Mouse (Mus musculus) forebrain, postnatal 0 days (tissue): ENCODE measurements around the gene Glb1l. TPM values are rescaled to one million over a fixed set of nuclear protein-coding genes. Genes with fewer than 3 reads are reported as not detected.

Experiments
- ATAC-seq: fragments of 200-750 bp; cut with Nextera tagmentation; 2 replicates; pipeline ENCODE4 v1.8.0; 2017; ENCODE audit warnings: mild to moderate bottlenecking, moderate library complexity
- DNase-seq: peaks from one replicate; pipeline ENCODE4 v3.0.0-alpha.2; 2015
- H3K27ac ChIP-seq: fragments of 300-500 bp; sonication (generic); 2 replicates; pipeline ENCODE4 v1.5.1; 2014; ENCODE audit warnings: low read depth, mild to moderate bottlenecking, antibody characterized with exemption, low read length, moderate library complexity, mixed read lengths
- H3K27me3 ChIP-seq: fragments of 300-500 bp; sonication (generic); 2 replicates; pipeline ENCODE4 v1.6.1; 2014; ENCODE audit warnings: mild to moderate bottlenecking, low read length, mixed read lengths; ENCODE audit not compliant: insufficient read depth
- H3K36me3 ChIP-seq: fragments of 300-500 bp; sonication (generic); 2 replicates; pipeline ENCODE4 v1.6.1; 2014; ENCODE audit warnings: mild to moderate bottlenecking, moderate library complexity; ENCODE audit not compliant: insufficient read depth
- H3K4me1 ChIP-seq: fragments of 300-500 bp; sonication (generic); 2 replicates; pipeline ENCODE4 v1.6.1; 2014; ENCODE audit warnings: antibody characterized with exemption; ENCODE audit not compliant: insufficient read depth
- H3K4me2 ChIP-seq: fragments of 300-500 bp; sonication (generic); 2 replicates; pipeline ENCODE4 v1.6.1; 2014; ENCODE audit warnings: low read depth, mild to moderate bottlenecking, moderate library complexity
- H3K4me3 ChIP-seq: fragments of 300-500 bp; sonication (generic); 2 replicates; pipeline ENCODE4 v1.5.1; 2014; ENCODE audit warnings: low read depth, low read length, mixed read lengths
- H3K9ac ChIP-seq: fragments of 300-500 bp; sonication (generic); 2 replicates; pipeline ENCODE4 v1.6.1; 2014; ENCODE audit warnings: mild to moderate bottlenecking
- H3K9me3 ChIP-seq: fragments of 300-500 bp; sonication (generic); 2 replicates; pipeline ENCODE4 v1.6.1; 2016; ENCODE audit warnings: low read length
- CTCF ChIP-seq: sonication (generic); IDR thresholded peaks from 2 replicates; pipeline ENCODE4 v1.5.1; 2016; ENCODE audit warnings: antibody characterized with exemption, control low read depth, low read depth
- WGBS: fragments of 180-500 bp; shearing (Covaris S2); extraction: QIAGEN DNeasy Blood & Tissue Kit; methylation state at CpG from one replicate; pipeline ENCODE4 v1.1.7; 2014; 5-methylcytosine and 5-hydroxymethylcytosine counted together
- polyA plus RNA-seq: library from polyadenylated mRNA; unstranded; fragments of >200 nt; fragmentation: Nextera tagmentation; extraction: Ambion mirVana; gene quantifications from 2 replicates; pipeline ENCODE4 v1.2.1, GENCODE M21; 2015
- total RNA-seq: library from RNA; depleted of rRNA; stranded (reverse); fragments of >200 nt; gene quantifications from 2 replicates; pipeline ENCODE4 v1.2.3, GENCODE M21; 2014

The Glb1l gene
- total and polyA plus RNA-seq, 2 experiments from 2014 or later, result 12.4 to 15.0 TPM

GRCm38 (mm10) chr1:75230335-75230994 lies 19.9 kb upstream of the Glb1l start:
- Histone ChIP-seq H3K4me3 (no peak overlapping the region), H3K36me3 (no peaks in the 10 kb centered on the region), H3K27me3 (no peaks in the 10 kb centered on the region), H3K9ac (no peak overlapping the region), H3K4me1 (no peaks in the 10 kb centered on the region), H3K4me2 (no peak overlapping the region), H3K9me3 (no peaks in the 10 kb centered on the region), H3K27ac (no peak overlapping the region)
- TF ChIP-seq CTCF, result no peak
- ATAC-seq (no peak), DNase-seq (no peak)
- 84% methylated on average over 7 of the region's 7 CpGs for WGBS

DNA sequence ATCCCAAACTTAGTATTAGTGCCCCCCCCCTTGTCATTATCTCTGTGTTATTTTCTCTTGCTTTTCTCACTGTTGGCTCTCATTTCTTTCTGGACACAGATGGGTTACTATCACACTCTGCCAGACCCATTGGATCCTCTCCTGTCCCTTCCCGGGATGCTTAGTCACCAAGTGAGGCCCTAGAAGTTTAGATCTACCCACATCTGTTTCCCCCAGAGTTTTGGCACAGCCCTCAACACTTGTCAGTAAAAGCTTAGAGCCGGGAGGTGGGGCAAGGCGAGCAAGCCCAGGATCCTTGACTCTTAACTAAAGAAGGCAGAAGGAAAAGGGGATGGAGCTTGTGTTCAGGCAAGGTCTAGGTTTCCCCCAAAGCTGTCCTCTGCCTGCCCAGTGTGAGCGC lies 18.5 kb upstream of the Glb1l start:
- no peak for TF ChIP-seq CTCF
- 79% methylated on average over 4 of the region's 4 CpGs for WGBS
- Histone ChIP-seq H3K9me3 (no peaks in the 10 kb centered on the region), H3K4me2 (no peak overlapping the region), H3K9ac (no peak overlapping the region), H3K27me3 (no peaks in the 10 kb centered on the region), H3K4me1 (no peaks in the 10 kb centered on the region), H3K36me3 (no peaks in the 10 kb centered on the region), H3K27ac (no peak overlapping the region), H3K4me3 (no peak overlapping the region)
- ATAC-seq, result no peak
- DNase-seq, result no peak

DNA sequence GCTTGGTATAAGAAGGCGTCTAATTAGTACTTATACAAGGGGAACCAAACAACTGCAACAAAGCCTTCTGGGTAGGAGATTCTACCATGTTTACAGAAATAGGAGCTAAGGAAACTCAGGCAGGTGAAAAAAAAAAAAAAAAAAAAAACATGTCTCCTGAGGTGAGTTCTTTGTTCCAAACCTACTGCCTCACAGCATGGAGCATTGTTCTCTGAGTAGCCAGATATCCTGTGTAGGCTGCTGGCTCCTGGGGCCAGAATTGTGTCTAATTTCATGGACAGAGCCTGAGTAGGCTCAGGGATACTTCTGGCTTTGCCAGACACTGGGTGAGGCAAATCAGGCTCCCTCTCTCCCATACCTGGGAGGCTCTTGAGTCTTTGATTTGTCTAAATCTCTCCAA lies 17.0 kb upstream of the Glb1l start:
- Histone ChIP-seq H3K4me2 (no peak overlapping the region), H3K36me3 (no peaks in the 10 kb centered on the region), H3K9me3 (no peaks in the 10 kb centered on the region), H3K27ac (no peak overlapping the region), H3K4me3 (no peak overlapping the region), H3K27me3 (no peaks in the 10 kb centered on the region), H3K9ac (no peak overlapping the region), H3K4me1 (no peaks in the 10 kb centered on the region)
- no peak for DNase-seq
- TF ChIP-seq CTCF, result no peak
- no peak for ATAC-seq
- 71% methylated on average over 1 of the region's 1 CpGs for WGBS

- Histone ChIP-seq H3K4me1 (no peaks in the 10 kb centered on the region), H3K4me3 (no peak overlapping the region), H3K36me3 (no peaks in the 10 kb centered on the region), H3K9ac (no peak overlapping the region), H3K27ac (no peak overlapping the region), H3K4me2 (no peak overlapping the region), H3K9me3 (no peaks in the 10 kb centered on the region), H3K27me3 (peaks cover 5% of the 10 kb centered on the region; the same call in 1 of the 2 replicates)
- 64% methylated on average over 2 of the region's 2 CpGs for WGBS
- DNase-seq (no peak), ATAC-seq (no peak)
- no peak for TF ChIP-seq CTCF
These were observed 15.5 kb upstream of the Glb1l start for GRCm38 (mm10) chr1:75226138-75226537.

DNA sequence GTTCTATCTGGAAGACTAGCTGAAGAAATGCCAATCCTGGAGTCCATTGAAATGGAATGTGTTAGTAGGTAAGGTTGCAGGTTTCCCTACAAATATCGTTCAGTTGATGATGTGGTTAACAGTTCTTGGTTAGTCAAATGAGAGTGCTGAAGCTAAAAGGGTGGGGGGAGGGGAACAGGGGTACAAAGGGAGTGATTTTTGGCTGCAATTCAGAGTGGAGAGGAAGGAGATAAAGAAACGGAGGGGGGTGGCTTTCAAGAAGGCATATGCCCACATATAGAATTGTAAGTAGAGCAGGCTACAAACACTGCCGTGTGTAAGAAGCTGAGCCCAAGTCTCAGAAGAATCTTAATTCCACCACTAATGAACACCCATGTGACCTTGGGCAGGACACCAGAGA lies 14.9 kb upstream of the Glb1l start:
- Histone ChIP-seq H3K36me3 (no peaks in the 10 kb centered on the region), H3K9ac (no peak overlapping the region), H3K4me3 (no peak overlapping the region), H3K27ac (no peak overlapping the region), H3K27me3 (peaks cover 11% of the 10 kb centered on the region), H3K9me3 (no peaks in the 10 kb centered on the region), H3K4me1 (no peaks in the 10 kb centered on the region), H3K4me2 (no peak overlapping the region)
- 45% methylated on average over 3 of the region's 3 CpGs for WGBS
- DNase-seq (no peak), ATAC-seq (no peak)
- TF ChIP-seq CTCF, result no peak

GRCm38 (mm10) chr1:75223532-75223931 lies 12.9 kb upstream of the Glb1l start:
- Histone ChIP-seq H3K4me2 (no peak overlapping the region), H3K27me3 (peaks cover 20% of the 10 kb centered on the region), H3K9ac (no peak overlapping the region), H3K4me1 (peaks cover 4% of the 10 kb centered on the region), H3K27ac (no peak overlapping the region), H3K36me3 (no peaks in the 10 kb centered on the region), H3K9me3 (no peaks in the 10 kb centered on the region), H3K4me3 (no peak overlapping the region)
- ATAC-seq (no peak), DNase-seq (no peak)
- TF ChIP-seq CTCF, result no peak
- WGBS, result 64% methylated on average over 6 of the region's 6 CpGs

DNA sequence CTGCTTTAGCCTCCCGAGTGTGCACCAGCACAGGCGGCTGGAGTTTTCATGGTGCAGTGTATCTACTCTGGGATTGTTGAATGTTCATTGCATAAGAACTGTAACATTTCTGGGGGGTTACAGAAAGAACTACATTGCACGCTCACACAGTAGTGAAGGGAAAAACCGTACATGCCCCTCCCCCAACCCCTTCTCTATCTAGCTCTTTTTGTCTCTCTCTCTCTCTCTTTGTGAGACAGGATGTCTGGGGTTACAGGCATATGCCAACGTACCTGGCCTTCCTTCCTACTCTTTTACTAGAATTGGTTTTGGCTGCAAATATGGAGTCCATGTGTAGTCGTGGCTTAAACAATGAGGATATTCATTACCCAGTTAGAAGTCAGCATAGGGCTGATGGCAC lies 12.3 kb upstream of the Glb1l start:
- Histone ChIP-seq H3K4me3 (no peak overlapping the region), H3K4me2 (no peak overlapping the region), H3K36me3 (no peaks in the 10 kb centered on the region), H3K4me1 (peaks cover 4% of the 10 kb centered on the region), H3K9ac (no peak overlapping the region), H3K27ac (no peak overlapping the region), H3K9me3 (no peaks in the 10 kb centered on the region), H3K27me3 (peaks cover 20% of the 10 kb centered on the region)
- DNase-seq (no peak), ATAC-seq (no peak)
- no peak for TF ChIP-seq CTCF
- WGBS, result 85% methylated on average over 6 of the region's 6 CpGs
